Mouse (Mus musculus) CD8-positive naive resting alpha-beta T cell, adult 2 months (primary cell): ENCODE data around the gene Golim4.

Source experiments
- DNase-seq, 2 experiments: peaks; one replicate each; pipeline ENCODE4 v3.0.0; 2022; ENCODE audit warnings: low read depth in 2 of 2, low spot score in 2 of 2

The Golim4 gene

DNA sequence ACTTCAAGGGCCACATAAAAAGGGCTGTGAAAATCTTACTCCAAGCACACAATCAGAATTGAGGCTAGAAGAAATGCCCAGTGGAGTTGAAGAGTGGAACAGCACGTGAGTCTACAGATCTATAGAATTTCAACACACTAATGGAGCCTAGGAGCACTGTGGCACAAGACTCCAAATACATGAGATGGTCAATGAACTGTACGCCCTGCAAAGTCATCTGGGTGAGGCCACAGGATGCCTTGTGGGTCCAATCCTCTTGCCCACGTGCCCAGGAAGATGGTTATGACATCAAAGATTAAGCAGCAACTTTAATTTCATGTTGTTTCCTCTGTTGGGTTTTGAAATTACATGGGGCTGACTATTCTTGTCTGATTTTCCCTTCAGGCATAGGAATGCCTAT is 30.4 kb downstream of the Golim4 start:
- DNase-seq: no peak

DNA sequence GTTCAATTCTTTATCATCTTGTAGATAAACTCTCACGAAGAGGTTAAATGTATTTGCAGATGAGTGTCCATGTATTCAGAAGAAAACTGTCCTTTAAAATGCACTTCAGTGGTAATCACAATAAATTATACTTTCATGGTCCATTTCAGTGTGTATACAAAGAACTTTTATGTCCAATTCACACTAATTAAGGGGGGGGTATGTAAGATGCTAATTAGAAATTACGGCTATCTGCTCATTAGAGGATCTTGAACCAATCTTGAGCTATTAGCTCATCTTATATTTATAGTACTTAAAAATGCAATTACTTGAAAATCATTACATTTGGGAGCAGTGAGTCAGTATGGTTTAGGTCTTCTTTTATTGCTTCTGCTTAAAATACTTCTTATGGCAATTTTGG is 31.6 kb downstream of the Golim4 start:
- no peak for DNase-seq

DNA sequence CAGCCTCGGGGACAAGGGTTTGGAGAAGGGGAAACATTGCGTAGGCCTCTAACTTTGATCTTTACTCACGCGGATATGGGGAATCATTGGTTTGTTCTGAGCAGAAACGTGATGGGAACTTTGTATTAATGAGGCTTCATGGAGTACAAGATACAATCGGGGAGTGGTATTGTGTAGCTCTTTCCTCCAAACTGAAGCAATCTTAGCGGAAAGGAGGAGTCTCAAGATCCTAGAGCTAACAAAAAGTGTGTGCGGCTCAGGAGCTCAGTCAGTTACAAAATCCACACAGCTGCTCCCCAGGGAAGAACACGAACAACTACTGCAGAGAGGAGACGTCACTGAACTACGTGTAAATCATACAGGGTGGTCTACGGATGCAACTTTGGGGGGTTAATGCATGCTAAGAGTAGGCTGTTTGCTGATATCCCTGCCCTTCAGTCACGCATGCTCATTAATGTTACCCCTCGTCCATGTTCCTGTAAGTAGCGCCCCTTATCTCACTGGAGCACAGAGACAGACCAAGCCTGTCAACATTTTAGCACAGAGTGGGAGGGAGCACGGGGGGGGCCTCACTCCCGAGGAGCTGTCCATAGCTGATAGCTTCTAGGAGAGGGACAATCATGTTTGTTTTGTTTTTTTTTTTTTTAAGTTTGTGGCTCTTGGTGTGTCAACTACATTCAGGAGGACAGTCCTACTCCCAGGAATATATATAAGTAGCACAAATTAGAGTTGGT is 38.8 kb downstream of the Golim4 start:
- no peak for DNase-seq

DNA sequence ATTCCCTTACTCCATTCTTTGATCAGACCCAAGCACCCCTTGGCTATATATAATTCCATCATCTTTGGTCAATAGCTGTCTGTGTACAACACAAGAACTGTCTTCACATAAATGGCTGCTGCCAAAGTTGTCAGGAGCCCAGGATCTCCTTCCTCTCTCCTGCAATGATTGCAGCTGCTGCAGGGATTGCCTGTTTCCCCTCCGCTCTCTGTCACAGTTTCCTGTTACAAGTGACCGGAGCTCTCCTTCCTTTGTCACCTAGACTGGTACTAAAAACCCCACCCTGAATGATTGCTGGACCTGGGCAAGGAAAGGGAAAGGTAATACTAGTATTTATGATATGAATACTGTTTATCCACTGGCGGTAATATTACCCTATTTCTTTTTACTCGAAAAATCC is 44.0 kb downstream of the Golim4 start:
- DNase-seq: no peak

DNA sequence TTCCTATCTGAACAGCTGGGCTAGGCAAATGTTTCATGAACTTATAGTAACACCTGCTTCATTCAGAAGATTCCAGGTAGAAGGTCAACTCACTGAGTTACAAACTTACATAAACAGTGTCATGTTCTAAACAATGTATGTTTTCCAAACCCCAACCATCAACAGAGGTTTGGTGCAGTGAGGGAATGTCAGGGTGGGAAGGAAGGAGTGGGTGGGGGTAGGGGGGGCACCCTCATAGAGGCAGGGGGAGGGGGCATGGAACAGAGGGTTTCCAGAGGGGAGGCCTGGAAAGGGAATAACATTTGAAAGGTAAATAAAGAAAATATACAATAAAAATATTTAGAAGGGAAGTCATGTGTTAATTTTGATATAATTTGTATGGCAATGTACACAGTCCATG is 46.0 kb downstream of the Golim4 start:
- no peak for DNase-seq

DNA sequence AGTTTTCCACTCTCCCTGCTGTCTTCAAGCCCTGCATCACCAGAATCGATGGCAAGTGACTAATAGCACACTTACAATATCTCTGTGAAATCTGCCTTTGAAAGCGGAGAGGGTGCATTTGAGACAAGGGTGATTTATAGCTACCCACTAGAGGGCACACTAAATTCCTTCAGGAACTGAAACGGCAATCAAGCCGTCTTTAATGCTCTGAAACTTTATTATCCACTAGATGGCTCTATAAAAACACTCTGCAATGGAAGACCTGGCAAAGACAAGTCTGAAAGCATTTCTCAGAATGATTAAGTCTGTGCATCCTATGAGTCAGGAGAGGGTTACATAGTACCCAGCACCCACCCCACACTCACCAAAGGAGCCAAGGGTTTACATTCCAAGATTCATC is 46.5 kb downstream of the Golim4 start:
- peak in 1 of 2 experiments; percentile 22 for DNase-seq

DNA sequence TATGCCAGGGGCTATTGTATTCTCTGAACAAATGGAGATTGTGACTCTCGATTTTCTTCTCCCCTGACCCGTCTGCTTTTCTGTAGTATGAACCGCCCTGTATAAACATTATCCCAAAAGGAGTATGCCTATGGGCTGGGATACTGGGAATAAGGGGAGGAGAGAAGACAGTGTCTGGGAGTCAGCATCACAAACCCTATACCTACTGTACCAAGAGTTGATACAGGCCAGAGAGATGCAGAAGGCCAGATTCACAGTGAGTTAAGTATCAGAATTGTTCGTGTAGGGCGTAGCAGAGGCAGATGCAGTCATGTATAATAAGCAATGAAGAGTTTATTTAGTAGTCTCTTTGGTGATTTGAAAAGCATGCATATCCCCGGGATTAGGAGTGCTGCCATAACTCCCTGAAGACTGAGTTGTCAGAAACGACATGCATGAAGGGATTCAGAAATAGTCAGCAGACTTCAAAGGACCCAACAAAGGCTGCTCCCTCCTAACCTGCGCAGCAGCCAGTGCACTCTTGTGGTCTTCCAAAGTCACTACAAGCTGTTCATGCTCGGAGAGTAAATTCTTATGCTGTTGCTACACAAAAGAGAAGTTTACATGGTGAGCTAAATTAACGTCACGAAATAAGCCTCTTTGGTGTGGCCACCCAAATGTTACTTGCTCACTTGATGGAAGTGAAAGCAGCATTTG is 54.7 kb downstream of the Golim4 start:
- no peak for DNase-seq

DNA sequence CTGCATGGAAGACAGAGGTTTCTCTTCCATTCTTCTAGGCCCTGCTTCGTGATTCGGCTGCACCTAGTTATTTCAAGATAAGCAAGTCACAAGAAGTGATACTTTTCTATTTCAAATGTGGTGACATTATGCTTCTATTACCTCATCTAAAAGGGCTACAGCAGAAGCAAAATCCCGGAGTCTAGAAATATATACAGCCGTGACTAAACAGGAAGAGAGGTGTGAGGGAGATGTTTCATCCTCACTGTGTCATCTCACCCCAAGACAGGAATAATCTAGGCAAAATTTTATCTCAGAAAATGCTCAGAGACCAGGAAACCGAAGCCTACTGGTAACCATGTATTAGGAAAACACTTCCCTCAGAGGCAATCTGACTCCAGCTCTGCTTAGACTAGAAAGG is 61.7 kb downstream of the Golim4 start:
- no peak for DNase-seq

DNA sequence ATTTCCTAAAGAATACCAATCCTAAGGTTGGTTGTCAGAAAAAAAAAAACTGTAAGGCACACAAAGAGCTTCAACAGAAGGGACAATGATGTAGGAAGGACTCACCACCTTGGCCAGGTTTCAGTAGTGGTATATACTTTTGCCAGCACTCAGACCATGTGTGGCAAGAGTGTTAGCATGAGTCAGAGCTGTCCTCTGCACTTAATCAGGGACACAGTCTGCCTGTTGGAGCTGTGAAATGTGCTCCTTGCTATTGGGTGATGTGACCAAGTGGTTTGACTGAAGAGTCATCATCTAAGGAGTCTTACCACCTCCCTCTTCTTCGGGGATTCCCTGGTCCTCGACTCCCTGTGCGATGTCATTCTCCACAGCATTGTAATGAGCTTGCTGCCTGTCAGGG is 65.2 kb downstream of the Golim4 start:
- DNase-seq: no peak

DNA sequence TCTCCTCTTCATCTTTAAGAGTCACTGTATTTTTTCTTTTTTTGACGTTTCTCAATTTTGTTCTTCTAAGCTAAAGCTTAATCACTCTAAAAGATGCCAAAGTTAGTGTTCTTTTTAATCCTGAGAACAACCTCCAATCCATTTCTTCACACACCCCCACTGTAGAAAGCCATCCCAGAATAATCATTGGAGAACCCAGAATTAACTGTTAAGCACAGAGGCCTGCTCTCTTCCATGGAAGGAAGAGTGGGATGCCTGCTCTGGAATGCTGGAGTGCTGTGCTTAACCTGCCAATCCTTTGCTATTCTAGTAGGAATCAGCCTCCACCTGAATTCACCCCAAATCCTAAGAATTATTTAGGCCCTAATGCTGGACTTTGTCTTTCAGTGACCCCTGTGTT is 67.4 kb downstream of the Golim4 start:
- DNase-seq: no peak

DNA sequence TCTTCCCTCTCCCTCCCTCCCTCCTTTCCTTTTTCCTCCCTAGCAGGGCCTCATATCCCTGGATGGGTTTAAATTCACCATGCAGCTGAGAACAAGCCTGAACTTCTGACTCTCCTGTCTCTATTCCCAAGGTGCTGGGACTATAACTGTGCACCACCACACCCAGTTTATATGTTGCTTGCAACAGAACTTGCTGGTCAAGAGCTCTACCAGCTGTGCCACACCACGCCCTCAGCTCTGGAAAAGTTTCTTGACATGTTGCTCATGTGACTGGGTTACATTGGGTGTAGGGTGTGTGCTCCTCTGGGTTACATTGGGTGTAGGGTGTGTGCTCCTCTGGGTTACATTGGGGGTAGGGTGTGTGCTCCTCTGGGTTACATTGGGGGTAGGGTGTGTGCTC is 75.2 kb downstream of the Golim4 start:
- no peak for DNase-seq

DNA sequence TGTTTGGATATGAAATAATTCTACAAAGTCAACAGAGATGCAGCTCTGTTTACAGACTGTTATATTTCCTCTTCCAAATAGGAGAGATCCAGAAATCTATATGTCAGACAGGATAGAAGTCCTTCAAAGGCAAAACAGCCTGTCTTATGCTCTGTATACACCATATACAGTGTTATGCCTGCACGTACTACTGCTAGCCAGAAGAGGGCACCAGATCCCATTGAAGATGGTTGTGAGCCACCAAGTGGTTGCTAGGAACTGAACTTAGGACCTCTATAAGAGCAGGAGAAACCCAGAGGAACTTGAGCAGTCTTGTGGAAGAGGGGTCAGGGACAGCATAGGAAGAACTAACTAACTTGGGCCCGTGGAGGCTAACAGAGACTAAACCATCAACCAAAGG is 77.5 kb downstream of the Golim4 start:
- DNase-seq: no peak

DNA sequence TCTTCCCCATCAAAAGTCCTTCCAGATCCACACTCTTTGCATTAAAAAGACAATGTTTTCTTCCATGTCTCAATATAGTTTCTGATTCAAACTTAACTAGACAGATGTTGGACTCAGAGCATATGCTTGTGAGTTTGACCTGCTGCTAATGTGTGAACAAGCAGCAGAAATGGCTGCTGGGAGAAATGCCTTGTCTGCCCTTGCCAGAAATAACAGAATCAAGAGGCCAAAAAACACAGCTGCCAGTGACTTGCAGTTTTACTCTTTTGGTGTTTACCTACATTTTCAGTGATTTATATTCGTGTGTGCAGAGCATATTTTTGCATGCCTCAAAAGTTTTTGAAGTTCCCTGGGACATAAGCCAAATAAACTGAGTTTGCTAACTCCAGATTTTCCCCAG is 87.9 kb downstream of the Golim4 start:
- no peak for DNase-seq

DNA sequence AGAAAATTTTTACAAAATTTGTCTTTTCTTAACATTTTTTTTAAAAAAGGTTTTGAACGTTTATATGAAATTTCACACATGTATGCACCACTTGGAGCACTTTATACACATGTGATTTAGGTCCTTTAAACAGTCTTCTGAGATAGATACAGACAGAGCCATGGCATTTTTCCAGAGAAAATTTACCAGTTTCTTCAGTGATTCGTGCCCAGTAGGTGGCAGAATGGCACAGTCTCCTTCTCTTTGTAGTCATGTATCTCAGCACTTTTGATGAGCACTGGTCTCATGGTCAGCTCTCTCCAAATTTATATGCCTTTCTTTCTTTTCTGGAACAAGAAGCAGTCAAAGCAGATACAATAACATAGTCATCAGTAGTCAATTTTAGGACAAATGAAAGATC is 92.5 kb downstream of the Golim4 start:
- no peak for DNase-seq

DNA sequence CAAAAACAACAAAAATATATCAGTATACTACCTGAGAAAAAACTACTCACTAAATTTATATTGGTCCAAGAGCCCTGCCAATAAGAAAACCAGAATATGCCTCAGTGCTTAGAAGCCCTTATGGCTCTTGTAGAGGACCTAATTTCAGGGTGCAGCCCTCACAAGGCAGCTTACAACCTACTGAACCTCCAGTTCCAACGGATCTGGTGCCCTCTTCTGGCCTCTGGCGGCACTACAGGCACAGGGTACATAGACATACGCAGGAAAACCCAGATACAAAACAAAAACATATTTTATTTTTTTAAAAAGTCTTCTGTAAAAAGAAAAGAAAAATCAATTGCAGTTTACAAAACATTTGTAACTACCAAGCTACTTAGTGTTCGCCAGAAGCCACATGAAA is 95.1 kb downstream of the Golim4 start:
- peak; percentile 35 to 52 for DNase-seq

DNA sequence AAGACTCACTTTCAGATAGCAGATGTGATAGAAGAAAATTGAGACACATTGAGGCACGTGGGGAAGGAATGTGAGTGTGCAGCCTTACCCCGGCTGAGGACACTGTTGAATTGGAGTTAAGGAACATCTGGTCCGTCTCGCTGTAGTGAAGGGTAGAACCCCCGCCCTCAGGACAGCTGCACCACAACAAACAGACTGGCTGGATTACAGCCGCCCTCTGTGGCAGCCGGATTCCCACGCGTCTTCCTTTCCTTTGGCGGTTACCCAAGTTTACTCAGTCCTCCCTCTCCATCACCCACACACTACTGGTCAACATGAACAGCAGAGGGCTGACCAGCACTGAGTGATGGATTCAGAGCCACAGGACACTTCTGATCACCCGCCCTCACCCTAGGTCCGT is 96.0 kb downstream of the Golim4 start:
- DNase-seq: no peak

DNA sequence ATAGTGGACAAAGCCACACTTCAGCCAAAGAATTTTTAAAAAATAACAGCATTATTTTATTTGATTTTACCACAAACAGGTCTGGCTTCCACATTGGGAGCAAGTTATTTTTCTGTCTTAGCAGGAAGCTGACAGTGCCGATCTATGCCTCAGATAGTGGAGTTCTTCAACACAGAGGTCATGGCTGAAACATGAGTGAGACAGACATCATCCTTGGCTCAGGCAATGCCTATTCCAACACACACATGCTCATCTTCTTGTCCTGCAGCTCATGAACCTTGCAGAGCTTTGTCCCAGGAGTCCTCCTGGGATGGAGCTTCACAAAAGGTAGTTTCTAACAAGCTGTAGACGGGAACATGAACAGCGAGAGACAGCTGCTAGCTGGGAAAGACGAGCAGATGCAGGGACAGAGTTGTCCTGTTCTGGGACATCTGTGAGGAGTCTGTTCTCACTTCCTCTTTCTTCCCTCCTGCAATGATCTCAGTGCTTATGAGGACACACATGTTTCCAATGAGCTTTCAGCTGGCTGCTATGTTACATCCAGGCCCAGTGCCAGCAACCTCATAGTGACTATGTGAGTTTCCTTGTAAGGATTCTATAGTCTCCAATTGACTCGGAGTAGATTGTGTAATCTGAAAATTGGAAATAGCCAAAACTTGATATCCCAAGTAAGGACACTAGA is 121.3 kb downstream of the Golim4 start:
- no peak for DNase-seq

DNA sequence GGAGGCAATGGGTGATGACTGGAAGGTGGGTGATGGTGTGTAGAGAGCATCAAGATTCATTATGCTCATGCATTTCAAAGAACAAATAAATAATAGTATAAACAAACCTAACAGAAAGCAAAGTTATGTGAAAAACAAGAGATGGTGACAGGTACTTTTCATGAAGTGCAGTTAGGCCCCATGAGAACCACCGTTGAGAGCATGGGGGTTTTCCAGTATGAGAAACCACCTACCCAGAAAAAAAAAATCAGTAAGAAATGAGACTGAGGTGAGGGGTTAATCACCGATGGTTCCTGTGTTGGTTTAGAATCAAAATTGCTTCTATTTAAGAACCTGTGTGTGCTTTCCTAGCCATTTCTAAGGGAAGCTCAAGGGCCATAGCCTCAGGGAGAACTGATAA is 121.9 kb downstream of the Golim4 start:
- DNase-seq: no peak
